Mouse (Mus musculus): ENCODE measurements around the gene Alg2. TPM values are rescaled to one million over a fixed set of nuclear protein-coding genes. Genes with fewer than 3 reads are reported as not detected.

Alg2 gene
- polyA plus RNA-seq, 1 experiment from 2014 or later = 198 TPM

GRCm38 (mm10) chr4:47422946-47423345, 51.2 kb downstream of the Alg2 start:
- WGBS = 88% methylated on average over 3 of the region's 3 CpGs
- Histone ChIP-seq H3K4me1 (peaks cover 14% of the 10 kb centered on the region), H3K27me3 (replicated peaks) (no peaks in the 10 kb centered on the region), H3K36me3 (no peaks in the 10 kb centered on the region), H3K27ac (no peak overlapping the region), H3K4me2 (replicated peaks) (no peak overlapping the region), H3K9me3 (no peaks in the 10 kb centered on the region), H3K9ac (no peak overlapping the region), H3K4me3 (no peak overlapping the region)
- ATAC-seq (ENCODE audit: low FRiP score, low read depth) = no peak

DNA sequence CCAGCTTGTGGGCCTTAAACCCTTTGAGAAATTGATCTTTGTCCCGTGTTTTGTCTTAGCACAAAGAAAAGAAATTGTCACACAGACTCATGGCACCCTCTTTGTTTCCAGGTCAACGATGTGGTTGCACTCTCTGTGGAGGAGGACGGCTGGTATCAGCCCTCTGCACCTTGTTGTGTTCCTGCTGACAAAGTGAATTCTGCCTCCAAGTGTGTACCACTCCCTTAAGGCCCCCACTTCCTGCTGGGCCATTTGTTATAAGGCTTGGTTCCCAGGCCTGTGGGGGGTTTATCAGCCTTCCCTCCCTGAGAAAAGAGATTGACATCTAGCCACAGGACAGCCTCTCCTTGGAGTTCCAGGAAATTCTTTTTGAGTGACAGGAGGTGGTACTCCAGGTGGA, 51.9 kb downstream of the Alg2 start:
- H3K36me3 ChIP-seq = no peaks in the 10 kb centered on the region
- no peak overlapping the region for H3K4me3 ChIP-seq
- no peaks in the 10 kb centered on the region for H3K27me3 ChIP-seq (replicated peaks)
- WGBS = 25% methylated on average over 3 of the region's 3 CpGs
- H3K9ac ChIP-seq = no peak overlapping the region
- H3K4me2 ChIP-seq (replicated peaks) = no peak overlapping the region
- no peaks in the 10 kb centered on the region for H3K9me3 ChIP-seq
- ATAC-seq (ENCODE audit: low FRiP score, low read depth) = no peak
- H3K27ac ChIP-seq = no peak overlapping the region
- peaks cover 14% of the 10 kb centered on the region for H3K4me1 ChIP-seq

DNA sequence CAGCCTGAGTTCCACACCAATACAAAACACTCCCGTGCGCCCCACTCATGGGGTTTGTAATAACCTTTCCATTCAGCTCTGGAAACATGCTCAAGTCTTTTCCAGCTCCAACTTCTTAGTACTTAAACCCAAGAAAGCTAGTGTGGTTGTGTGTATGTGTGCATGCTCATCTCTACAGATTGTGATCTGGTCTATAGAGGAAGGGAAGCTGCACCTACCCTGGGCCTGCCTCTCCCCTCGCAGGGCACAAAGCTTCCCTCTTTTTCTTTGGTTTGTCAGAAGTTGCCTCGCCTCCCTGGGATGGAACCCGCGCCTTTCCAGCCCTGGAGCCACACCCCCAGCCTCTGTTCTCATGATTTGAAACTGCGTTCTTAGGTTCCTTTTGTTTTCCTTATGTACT, 53.9 kb downstream of the Alg2 start:
- Histone ChIP-seq H3K9ac (no peak overlapping the region), H3K36me3 (no peaks in the 10 kb centered on the region), H3K27me3 (replicated peaks) (no peaks in the 10 kb centered on the region), H3K9me3 (no peaks in the 10 kb centered on the region), H3K4me3 (no peak overlapping the region), H3K4me1 (peaks cover 14% of the 10 kb centered on the region), H3K4me2 (replicated peaks) (no peak overlapping the region), H3K27ac (no peak overlapping the region)
- ATAC-seq (ENCODE audit: low FRiP score, low read depth) = no peak
- 36% methylated on average over 7 of the region's 7 CpGs for WGBS

GRCm38 (mm10) chr4:47419268-47419973, 54.7 kb downstream of the Alg2 start:
- Histone ChIP-seq H3K36me3 (no peaks in the 10 kb centered on the region), H3K9me3 (no peaks in the 10 kb centered on the region), H3K4me1 (peaks cover 8% of the 10 kb centered on the region), H3K9ac (no peak overlapping the region), H3K27me3 (replicated peaks) (no peaks in the 10 kb centered on the region), H3K4me2 (replicated peaks) (no peak overlapping the region), H3K27ac (no peak overlapping the region), H3K4me3 (no peak overlapping the region)
- 29% methylated on average over 9 of the region's 9 CpGs for WGBS
- 0 out of 2 replicates have a peak, but pooled peaks have one; percentile 28 for ATAC-seq (ENCODE audit: low FRiP score, low read depth)

DNA sequence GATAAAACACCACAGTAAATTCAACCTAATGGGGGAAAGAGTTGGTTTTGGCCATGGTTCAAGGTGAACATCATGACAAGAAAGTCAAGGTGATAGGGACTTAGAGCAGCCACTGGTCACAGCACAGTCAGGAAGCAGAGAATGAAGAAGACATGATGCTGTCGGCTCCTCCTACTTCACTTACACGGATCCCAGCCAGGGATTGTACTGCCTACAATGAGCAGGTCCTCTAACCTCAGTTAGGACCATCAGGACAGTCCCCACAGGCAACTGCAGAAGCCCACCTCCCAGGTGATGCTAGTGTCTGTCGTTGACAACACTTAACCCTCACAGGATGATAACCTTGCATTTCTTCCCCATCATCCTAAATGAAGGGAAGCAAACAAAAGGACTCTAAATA, 56.3 kb downstream of the Alg2 start:
- no peak overlapping the region for H3K4me3 ChIP-seq
- H3K9ac ChIP-seq = no peak overlapping the region
- no peaks in the 10 kb centered on the region for H3K27me3 ChIP-seq (replicated peaks)
- WGBS = 64% methylated on average over 3 of the region's 3 CpGs
- H3K27ac ChIP-seq = no peak overlapping the region
- H3K4me1 ChIP-seq = no peaks in the 10 kb centered on the region
- H3K9me3 ChIP-seq = no peaks in the 10 kb centered on the region
- ATAC-seq (ENCODE audit: low FRiP score, low read depth) = no peak
- no peaks in the 10 kb centered on the region; the same call in 1 of the 2 replicates for H3K36me3 ChIP-seq
- no peak overlapping the region for H3K4me2 ChIP-seq (replicated peaks)

Other genes with a start within 250 kb of the Alg2 start
- gene Tgfbr1, start 121.1 kb downstream of the Alg2 start, polyA plus RNA-seq (2016; fragmentation: Nextera tagmentation; extraction: Ambion mirVana) = 82.8 and 85.4 TPM in 2 replicates
- 313 and 318 TPM in 2 replicates for gene Sec61b, start 325 bp upstream of the Alg2 start, polyA plus RNA-seq (2016; fragmentation: Nextera tagmentation; extraction: Ambion mirVana)

Data from neural tube, embryonic 12.5 days (tissue).